Mouse (Mus musculus) kidney, adult 2 months (tissue): ENCODE data around the gene Klhl42.

ENCODE experiments used
- CTCF ChIP-seq: fragments of 200-500 bp; conservative IDR thresholded peaks from 2 replicates; pipeline ENCODE4 v1.5.1; 2011; ENCODE audit warnings: low read depth, mild to moderate bottlenecking, control low read depth, low read length, moderate library complexity, mixed read lengths; ENCODE audit not compliant: insufficient read depth, insufficient read length
- POLR2A ChIP-seq: fragments of 200-500 bp; IDR thresholded peaks from one replicate; pipeline ENCODE4 v1.6.1; 2011; ENCODE audit warnings: low read depth, low read length, control low read depth

DNA sequence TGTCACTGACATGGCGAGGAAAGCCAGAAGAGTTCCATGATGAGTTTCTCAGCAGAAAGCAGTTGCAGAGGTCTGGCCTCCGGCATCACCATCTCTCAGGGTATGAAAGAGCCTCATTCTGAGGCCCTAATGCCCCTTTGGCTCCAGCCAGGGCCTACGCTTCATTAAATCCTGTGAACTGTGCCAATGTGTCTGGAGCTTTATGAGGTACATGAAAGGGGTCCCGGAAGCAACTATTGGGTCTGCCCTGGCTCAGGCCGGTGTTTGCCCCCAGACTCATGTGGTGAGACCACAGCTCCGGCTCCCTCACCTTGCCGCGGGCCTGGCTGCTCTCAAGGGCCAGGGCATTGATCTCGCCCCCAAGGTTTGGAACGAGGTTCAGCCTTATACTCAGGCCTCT is 36.1 kb downstream of the Klhl42 start:
- TF ChIP-seq CTCF = no peak
- TF ChIP-seq POLR2A = no peak
